Mouse (Mus musculus): Measurements from ENCODE around the gene Olfr430. TPM values are rescaled to one million over a fixed set of nuclear protein-coding genes. Genes with fewer than 3 reads are reported as not detected.
A peak's percentile ranks its signal among the peaks of the same experiment; 100 is the strongest.
"Not testable (repeated sequence)": the region's sequence is repeated elsewhere in the genome, so short reads cannot be mapped to it uniquely, and the experiment has no call there.

The Olfr430 gene
- polyA plus RNA-seq (2015; fragmentation: Nextera tagmentation; extraction: Ambion mirVana): not detected in 2 replicates

DNA sequence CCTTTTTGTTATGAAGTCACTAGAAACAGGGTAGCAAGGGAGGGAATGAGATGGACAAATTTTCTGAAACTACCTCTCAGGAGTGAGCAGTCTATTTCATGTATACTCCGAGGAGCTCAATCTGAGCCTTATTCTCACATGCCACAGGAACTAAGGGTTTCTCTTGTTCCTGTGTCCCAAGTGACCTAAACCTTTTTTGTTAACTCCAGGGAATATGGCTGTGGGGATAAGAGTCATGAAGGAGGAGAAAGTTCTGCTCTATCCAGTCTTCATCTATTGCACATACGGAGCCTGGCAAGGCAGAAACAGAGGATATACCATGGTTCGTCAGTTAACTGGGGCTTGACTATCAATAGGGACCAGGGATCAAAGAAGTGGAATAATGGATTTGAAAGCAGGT, at the start of gene Olfr430:
Gene Olfr430, plus strand, starts transcription at position 301 of the 400 bp plus-strand sequence.
- H3K4me3 ChIP-seq (replicated peaks): no peak within 1 kb of the TSS
- no peaks in the 10 kb centered on the region for H3K9me3 ChIP-seq (replicated peaks)
- no peak within 1 kb of the TSS for H3K27ac ChIP-seq
- H3K9ac ChIP-seq: no peak within 1 kb of the TSS
- 69% methylated on average over 3 of the region's 3 CpGs for WGBS (ENCODE audit: insufficient replicate concordance)
- H3K36me3 ChIP-seq: no peaks in the 10 kb centered on the region
- ATAC-seq (ENCODE audit: low read depth) (no peak), DNase-seq (no peak)
- no peaks in the 10 kb centered on the region for H3K27me3 ChIP-seq
- no peak within 1 kb of the TSS for H3K4me2 ChIP-seq
- no peaks in the 10 kb centered on the region for H3K4me1 ChIP-seq (replicated peaks)

DNA sequence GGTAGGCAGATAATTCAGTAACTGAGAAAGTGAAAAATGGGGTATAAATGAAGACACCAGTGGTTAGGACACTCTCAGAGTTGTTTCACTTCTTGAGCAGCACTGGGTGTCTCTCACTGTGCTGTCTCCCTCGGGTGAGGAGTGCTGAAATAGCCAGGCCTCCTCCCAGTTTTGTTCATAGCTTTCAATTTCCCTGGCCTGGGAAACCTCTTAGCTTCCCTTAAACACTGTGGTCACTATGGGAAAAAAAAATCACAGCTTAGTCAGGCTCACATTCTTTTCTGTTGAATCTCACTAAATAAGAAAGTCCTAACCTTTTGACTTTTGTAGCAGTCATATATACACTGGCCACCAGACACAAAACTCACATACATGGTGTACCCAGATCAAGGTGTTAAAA, 34.7 kb upstream of the Olfr430 start, which contains the start of gene Ifi205:
Gene Ifi205, minus strand, starts transcription at position 113 of the 400 bp plus-strand sequence.
- no peaks in the 10 kb centered on the region for H3K4me1 ChIP-seq (replicated peaks)
- no peak for ATAC-seq (ENCODE audit: low read depth)
- no peaks in the 10 kb centered on the region for H3K9me3 ChIP-seq (replicated peaks)
- no peaks in the 10 kb centered on the region for H3K36me3 ChIP-seq
- no peak within 1 kb of the TSS for H3K27ac ChIP-seq
- no peak for DNase-seq
- H3K4me2 ChIP-seq: no peak within 1 kb of the TSS
- no peak within 1 kb of the TSS for H3K4me3 ChIP-seq (replicated peaks)
- H3K27me3 ChIP-seq: no peaks in the 10 kb centered on the region
- 26% methylated on average over 1 of the region's 1 CpGs for WGBS (ENCODE audit: insufficient replicate concordance)
- no peak within 1 kb of the TSS for H3K9ac ChIP-seq

DNA sequence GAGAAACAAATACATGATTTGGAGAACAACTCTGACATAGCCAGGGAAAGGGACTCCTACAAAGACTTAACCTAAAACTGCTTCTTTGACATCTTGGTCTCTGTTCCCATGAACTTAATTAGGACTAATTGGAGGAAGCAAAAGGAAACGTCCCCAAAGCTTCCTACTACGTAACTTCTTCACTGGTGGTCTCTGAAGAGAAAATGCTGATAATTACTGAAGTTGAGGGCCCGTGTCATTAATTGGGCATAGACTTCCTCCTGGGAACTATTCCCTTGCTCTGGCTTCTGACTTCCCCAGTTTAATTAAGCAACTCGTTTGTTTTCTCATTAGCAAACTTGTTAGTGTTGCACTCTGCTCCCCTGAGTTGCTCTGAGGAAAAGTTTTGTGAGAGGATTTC, 30.6 kb upstream of the Olfr430 start:
- Histone ChIP-seq H3K4me1 (replicated peaks) (no peaks in the 10 kb centered on the region), H3K4me2 (no peak overlapping the region), H3K9ac (no peak overlapping the region), H3K27ac (no peak overlapping the region), H3K36me3 (no peaks in the 10 kb centered on the region), H3K9me3 (replicated peaks) (no peaks in the 10 kb centered on the region), H3K27me3 (no peaks in the 10 kb centered on the region), H3K4me3 (replicated peaks) (no peak overlapping the region)
- whole genome bisulfite sequencing (ENCODE audit: insufficient replicate concordance): 43% methylated on average over 4 of the region's 4 CpGs
- DNase-seq (no peak), ATAC-seq (ENCODE audit: low read depth) (no peak)

DNA sequence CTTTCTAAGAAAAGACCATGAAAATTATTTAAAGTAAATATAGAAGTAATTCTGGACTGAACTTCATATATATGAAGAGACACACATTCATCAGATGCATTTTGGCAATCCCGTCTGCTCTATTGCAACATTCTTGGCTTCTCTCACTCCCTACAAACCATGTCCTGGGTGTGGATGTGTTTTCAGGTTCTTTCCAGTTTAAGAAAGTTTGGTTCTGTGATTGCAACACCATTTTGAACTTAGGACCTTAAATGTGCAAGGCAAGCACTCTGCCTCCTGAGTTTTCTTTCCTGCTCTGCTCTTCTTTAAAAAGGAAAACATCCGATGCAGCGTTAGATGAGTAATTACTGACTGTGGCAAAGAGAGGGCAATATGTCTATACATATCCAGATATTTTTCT, 27.9 kb upstream of the Olfr430 start:
- Histone ChIP-seq H3K27ac (no peak overlapping the region), H3K4me3 (replicated peaks) (no peak overlapping the region), H3K36me3 (no peaks in the 10 kb centered on the region), H3K4me2 (no peak overlapping the region), H3K9ac (no peak overlapping the region), H3K27me3 (no peaks in the 10 kb centered on the region), H3K4me1 (replicated peaks) (no peaks in the 10 kb centered on the region), H3K9me3 (replicated peaks) (no peaks in the 10 kb centered on the region)
- no peak for ATAC-seq (ENCODE audit: low read depth)
- 69% methylated on average over 3 of the region's 3 CpGs for WGBS (ENCODE audit: insufficient replicate concordance)
- no peak for DNase-seq

DNA sequence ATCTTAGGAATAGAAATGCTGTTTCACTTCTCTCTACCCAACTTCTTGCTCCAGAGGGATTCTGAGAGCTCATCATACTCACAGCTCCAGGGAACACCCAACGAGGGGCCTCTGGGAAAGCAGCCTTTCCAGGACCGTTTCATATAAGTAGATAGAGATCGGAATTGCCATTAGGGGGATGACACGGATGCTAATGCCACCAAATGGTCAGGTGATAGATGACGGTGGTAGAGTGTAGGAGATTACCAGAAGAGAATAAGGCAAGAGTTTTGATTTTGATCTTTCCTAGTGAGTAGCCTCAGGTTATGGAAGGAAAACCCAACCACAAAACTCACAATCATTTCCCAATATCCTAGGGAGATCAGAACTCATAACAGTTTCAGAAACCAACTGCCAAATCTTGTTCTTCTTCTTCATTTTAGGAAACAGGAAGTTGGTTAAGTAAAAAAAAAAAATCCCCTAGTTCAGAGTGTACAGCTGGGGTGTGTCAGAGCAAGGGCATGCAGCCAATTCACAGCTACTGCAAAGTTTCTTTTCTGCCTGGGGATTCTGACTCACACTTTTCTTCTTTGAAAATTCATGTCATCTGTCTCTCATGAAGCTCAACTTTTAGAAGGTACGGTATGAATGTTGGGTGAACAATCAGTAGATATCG, 25.8 kb upstream of the Olfr430 start, which contains the start of gene Olfr433:
Gene Olfr433, plus strand, starts transcription at position 183 of the 655 bp plus-strand sequence.
- Histone ChIP-seq H3K4me2 (no peak within 1 kb of the TSS), H3K4me3 (replicated peaks) (no peak within 1 kb of the TSS), H3K9me3 (replicated peaks) (no peaks in the 10 kb centered on the region), H3K27me3 (no peaks in the 10 kb centered on the region), H3K27ac (no peak within 1 kb of the TSS), H3K9ac (no peak within 1 kb of the TSS), H3K4me1 (replicated peaks) (no peaks in the 10 kb centered on the region), H3K36me3 (no peaks in the 10 kb centered on the region)
- DNase-seq (no peak), ATAC-seq (ENCODE audit: low read depth) (no peak)
- WGBS (ENCODE audit: insufficient replicate concordance): 50% methylated on average over 7 of the region's 7 CpGs

DNA sequence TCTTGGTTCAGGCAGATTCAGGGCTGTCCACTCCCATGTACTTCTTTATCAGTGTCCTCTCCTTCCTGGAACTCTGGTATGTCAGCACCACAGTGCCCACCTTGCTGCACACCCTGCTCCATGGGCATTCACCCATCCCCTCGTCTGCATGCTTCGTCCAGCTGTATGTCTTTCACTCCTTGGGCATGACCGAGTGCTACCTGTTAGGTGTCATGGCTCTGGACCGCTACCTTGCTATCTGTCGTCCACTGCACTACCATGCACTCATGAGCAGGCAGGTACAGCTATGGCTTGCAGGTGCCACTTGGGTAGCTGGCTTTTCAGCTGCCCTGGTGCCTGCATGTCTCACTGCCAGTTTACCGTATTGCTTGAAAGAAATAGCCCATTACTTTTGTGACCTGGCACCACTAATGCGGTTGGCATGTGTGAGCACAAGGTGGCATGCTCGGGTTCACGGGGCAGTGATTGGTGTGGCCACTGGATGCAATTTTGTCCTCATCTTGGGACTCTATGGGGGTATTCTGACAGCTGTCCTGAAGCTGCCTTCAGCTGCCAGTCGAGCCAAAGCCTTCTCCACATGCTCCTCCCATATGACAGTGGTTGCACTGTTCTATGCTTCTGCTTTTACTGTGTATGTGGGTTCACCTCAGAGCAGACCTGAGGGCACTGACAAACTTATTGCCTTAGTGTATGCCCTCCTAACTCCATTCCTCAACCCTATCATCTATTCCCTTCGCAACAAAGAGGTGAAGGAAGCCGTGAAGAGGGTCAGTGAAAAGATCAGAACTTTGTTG, 24.1 kb upstream of the Olfr430 start:
- ATAC-seq (ENCODE audit: low read depth): peak; percentile 39

DNA sequence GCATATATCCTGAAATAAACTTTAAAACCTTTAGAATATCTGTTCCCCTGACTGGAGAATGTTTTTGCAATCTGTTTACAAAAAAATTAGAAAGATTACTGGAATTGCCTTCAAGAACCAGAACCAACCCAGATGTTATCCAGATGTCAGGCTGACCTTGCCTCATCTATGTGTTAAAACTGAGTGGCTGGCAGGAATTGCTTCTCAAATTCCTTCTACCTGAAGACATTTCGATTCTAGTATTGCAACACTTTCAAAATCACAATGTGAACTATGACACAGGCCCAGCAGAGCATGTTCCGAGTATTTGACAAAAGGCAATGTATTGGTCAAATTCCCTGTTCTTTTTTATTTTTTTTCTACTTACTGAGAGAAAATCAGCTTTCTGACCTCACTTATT, 22.0 kb upstream of the Olfr430 start:
- Histone ChIP-seq H3K4me2 (no peak overlapping the region), H3K4me3 (replicated peaks) (no peak overlapping the region), H3K4me1 (replicated peaks) (no peaks in the 10 kb centered on the region), H3K9ac (no peak overlapping the region), H3K27me3 (no peaks in the 10 kb centered on the region), H3K27ac (no peak overlapping the region), H3K36me3 (no peaks in the 10 kb centered on the region), H3K9me3 (replicated peaks) (no peaks in the 10 kb centered on the region)
- DNase-seq: no peak
- WGBS (ENCODE audit: insufficient replicate concordance): 50% methylated on average over 2 of the region's 2 CpGs
- ATAC-seq (ENCODE audit: low read depth): no peak

More for the DNA sequence above, 24.1 kb upstream of the Olfr430 start:
- H3K4me3 ChIP-seq (replicated peaks); H3K4me1 ChIP-seq (replicated peaks); H3K27ac ChIP-seq; H3K9me3 ChIP-seq (replicated peaks); H3K4me2 ChIP-seq; DNase-seq; H3K27me3 ChIP-seq; H3K36me3 ChIP-seq; H3K9ac ChIP-seq: not testable (repeated sequence)
- WGBS (ENCODE audit: insufficient replicate concordance): 70% methylated on average over 12 of the region's 12 CpGs

DNA sequence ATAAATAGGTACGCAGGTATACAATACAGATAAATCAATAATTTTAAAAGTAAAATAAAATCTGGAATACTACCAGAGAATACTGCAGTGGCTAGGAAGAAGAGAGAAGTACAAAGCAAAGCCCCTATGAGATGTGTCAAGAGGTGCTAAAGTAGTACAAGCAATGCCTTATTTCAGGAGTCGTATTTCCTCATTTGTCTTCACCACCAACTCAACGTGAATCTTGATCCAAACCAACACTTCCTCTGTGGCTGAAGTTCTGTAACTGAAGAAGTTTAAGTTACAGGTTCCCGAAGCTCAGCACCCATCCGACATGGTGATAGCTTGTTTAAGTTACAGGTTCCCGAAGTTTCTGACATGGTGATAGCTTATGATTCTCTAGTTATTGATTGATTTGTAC, 18.2 kb upstream of the Olfr430 start:
- H3K27ac ChIP-seq; H3K4me1 ChIP-seq (replicated peaks); H3K4me2 ChIP-seq; H3K9ac ChIP-seq; H3K27me3 ChIP-seq; H3K4me3 ChIP-seq (replicated peaks); DNase-seq; ATAC-seq (ENCODE audit: low read depth); H3K36me3 ChIP-seq; H3K9me3 ChIP-seq (replicated peaks): not testable (repeated sequence)
- 43% methylated on average over 6 of the region's 6 CpGs for WGBS (ENCODE audit: insufficient replicate concordance)

DNA sequence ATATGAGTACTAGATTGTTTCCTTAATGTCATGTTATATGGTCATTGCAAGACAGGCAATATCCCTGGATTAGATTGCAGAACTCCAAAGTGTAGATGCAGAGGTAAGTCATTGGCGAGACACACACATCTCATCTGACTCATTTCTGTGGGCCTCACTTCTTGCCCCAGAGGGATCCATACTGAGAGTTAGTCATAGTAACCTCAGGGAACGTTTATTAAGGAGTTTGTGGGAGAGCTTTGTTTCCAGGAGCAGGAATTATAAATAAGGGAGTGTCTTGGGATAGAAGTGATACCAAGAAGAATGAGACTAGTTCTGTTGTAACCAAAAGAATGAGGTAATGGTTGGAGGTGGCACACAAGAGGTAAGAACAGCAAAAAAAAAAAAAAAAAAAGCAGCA, 17.5 kb upstream of the Olfr430 start, which contains the start of gene Olfr432:
Gene Olfr432, plus strand, starts transcription at position 313 of the 400 bp plus-strand sequence.
- no peaks in the 10 kb centered on the region for H3K36me3 ChIP-seq
- ATAC-seq (ENCODE audit: low read depth) (no peak), DNase-seq (no peak)
- no peak within 1 kb of the TSS for H3K4me2 ChIP-seq
- no peaks in the 10 kb centered on the region for H3K27me3 ChIP-seq
- H3K9ac ChIP-seq: no peak within 1 kb of the TSS
- H3K9me3 ChIP-seq (replicated peaks): no peaks in the 10 kb centered on the region
- H3K27ac ChIP-seq: no peak within 1 kb of the TSS
- no peaks in the 10 kb centered on the region for H3K4me1 ChIP-seq (replicated peaks)
- no peak within 1 kb of the TSS for H3K4me3 ChIP-seq (replicated peaks)
- WGBS (ENCODE audit: insufficient replicate concordance): 33% methylated on average over 2 of the region's 2 CpGs

DNA sequence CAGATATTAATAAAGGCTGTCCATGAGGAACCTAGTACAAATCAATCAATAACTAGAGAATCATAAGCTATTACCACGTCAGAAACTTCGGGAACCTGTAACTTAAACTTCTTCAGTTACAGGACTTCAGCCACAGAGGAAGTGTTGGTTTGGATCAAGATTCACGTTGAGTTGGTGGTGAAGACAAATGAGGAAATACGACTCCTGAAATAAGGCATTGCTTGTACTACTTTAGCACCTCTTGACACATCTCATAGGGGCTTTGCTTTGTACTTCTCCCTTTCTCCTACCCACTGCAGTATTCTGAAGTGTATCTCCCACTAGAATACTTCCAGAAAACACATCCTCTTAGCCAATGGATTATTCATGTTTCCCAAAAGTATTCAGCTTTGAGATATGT, 17.0 kb upstream of the Olfr430 start:
- not testable (repeated sequence) for H3K9ac ChIP-seq; ATAC-seq (ENCODE audit: low read depth); H3K4me2 ChIP-seq; H3K4me3 ChIP-seq (replicated peaks); H3K36me3 ChIP-seq; H3K27me3 ChIP-seq; DNase-seq; H3K27ac ChIP-seq; H3K4me1 ChIP-seq (replicated peaks); H3K9me3 ChIP-seq (replicated peaks)
- WGBS (ENCODE audit: insufficient replicate concordance): 16% methylated on average over 4 of the region's 4 CpGs

DNA sequence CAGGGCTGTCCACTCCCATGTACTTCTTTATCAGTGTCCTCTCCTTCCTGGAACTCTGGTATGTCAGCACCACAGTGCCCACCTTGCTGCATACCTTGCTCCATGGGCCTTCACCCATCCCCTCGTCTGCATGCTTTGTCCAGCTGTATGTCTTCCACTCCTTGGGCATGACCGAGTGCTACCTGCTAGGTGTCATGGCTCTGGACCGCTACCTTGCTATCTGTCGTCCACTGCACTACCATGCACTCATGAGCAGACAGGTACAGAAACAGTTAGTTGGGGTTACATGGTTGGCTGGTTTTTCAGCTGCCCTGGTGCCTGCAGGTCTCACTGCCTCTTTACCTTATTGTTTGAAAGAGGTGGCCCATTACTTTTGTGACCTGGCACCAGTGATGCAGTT, 15.9 kb upstream of the Olfr430 start:
- H3K9ac ChIP-seq: no peak overlapping the region
- H3K36me3 ChIP-seq: no peaks in the 10 kb centered on the region
- ATAC-seq (ENCODE audit: low read depth) (no peak), DNase-seq (no peak)
- H3K4me1 ChIP-seq (replicated peaks): no peaks in the 10 kb centered on the region
- H3K27me3 ChIP-seq: no peaks in the 10 kb centered on the region
- H3K4me2 ChIP-seq: no peak overlapping the region
- WGBS (ENCODE audit: insufficient replicate concordance): 68% methylated on average over 4 of the region's 4 CpGs
- H3K4me3 ChIP-seq (replicated peaks): no peak overlapping the region
- no peak overlapping the region for H3K27ac ChIP-seq
- no peaks in the 10 kb centered on the region for H3K9me3 ChIP-seq (replicated peaks)

Data from liver, embryonic 13.5 days (tissue).